In the genomic region with DNA sequence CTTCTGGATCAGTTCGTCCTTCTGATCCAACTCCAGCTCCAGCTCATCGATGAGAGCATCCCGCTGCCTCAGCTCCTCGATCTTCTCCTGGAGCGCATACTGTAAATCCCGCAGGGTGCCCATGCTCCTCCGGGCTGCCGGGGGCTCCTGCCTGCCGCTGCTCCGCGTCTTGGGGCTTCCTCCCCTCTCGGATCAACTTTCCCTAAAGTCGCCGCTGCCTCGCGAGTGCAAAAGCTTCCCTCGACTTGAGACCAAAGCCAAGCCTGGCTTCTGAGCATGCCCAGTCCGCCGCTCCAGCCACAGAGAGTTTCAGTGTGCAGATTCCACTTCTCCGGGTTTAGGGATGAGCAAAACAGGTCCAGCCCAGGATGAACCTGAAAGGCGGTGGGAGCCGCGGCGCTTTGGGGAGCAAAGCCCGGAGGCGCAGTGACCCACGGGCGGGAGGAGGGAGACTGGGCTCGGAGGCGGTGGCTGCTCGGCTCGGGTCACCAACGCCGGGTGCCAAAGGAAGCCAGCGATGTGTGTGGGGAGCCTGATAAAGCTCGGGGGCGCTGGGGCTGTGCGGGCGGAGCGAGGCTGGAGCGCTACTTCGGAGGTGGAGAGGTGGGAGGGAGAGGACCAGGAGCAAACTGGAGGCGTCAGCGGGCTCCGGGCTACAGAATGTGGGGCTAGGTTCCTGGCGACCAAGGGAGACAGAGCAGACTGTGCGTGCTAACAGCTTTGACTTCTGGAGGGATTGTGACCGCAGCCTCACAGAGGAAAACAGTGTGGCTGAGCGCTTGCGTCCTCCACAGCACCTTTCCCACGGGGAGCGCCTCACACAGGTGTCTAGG, we compare ENCODE assay signal across 8 mouse cellular contexts.
A peak's percentile ranks its signal among the peaks of the same experiment; 100 is the strongest.
DNase-seq lines count a peak whose midpoint lies in the region; ATAC-seq lines count a peak whose summit lies in the region.

No protein-coding gene starts in this region.

- peak overlapping the region; percentile 64 for H3K9ac ChIP-seq in limb, embryonic 12.5 days (replicated peaks)
- peak overlapping the region; percentile 63 for H3K9ac ChIP-seq in midbrain, embryonic 11.5 days (ENCODE audit: low read length)
- peak overlapping the region; percentile 68 for H3K9ac ChIP-seq in stomach, embryonic 14.5 days (replicated peaks; ENCODE audit: low read depth, low read length)

- H3K27ac ChIP-seq in embryonic facial prominence, embryonic 10.5 days (replicated peaks): peak overlapping the region; percentile 81
- H3K27ac ChIP-seq in limb, embryonic 12.5 days: 0 out of 2 replicates have a peak overlapping the region, but pooled peaks have one; percentile 42
- no peak overlapping the region for H3K27ac ChIP-seq in midbrain, embryonic 11.5 days (ENCODE audit: low read depth, low read length)
- H3K27ac ChIP-seq in stomach, embryonic 14.5 days (ENCODE audit: low read length): peak overlapping the region; percentile 71

- no peaks in the 10 kb centered on the region for H3K9me3 ChIP-seq in embryonic facial prominence, embryonic 10.5 days
- no peaks in the 10 kb centered on the region for H3K9me3 ChIP-seq in limb, embryonic 12.5 days
- H3K9me3 ChIP-seq in midbrain, embryonic 11.5 days (ENCODE audit: control insufficient read depth, low read length): no peaks in the 10 kb centered on the region
- no peaks in the 10 kb centered on the region for H3K9me3 ChIP-seq in stomach, embryonic 14.5 days (ENCODE audit: control insufficient read depth, low read depth, low read length)

- peak; percentile 58 for DNase-seq in adrenal gland, postnatal 10 days
- DNase-seq in embryonic facial prominence, embryonic 10.5 days (ENCODE audit: low spot score): peak; percentile 82
- DNase-seq in heart, adult 8-10 months (ENCODE audit: low spot score): peak; percentile 16
- peak; percentile 19 for DNase-seq in kidney, adult 9 months
- peak; percentile 97 for DNase-seq in midbrain, embryonic 11.5 days (ENCODE audit: low spot score, missing footprints)
- DNase-seq in T-cell, adult 2 months (ENCODE audit: low spot score): no peak

- peaks cover 22% of the 10 kb centered on the region for H3K27me3 ChIP-seq in embryonic facial prominence, embryonic 10.5 days (replicated peaks; ENCODE audit: low read depth, poor library complexity, severe bottlenecking)
- H3K27me3 ChIP-seq in limb, embryonic 12.5 days: peaks cover 21% of the 10 kb centered on the region
- H3K27me3 ChIP-seq in midbrain, embryonic 11.5 days (ENCODE audit: control insufficient read depth, insufficient read depth, low read length): no peaks in the 10 kb centered on the region
- no peaks in the 10 kb centered on the region for H3K27me3 ChIP-seq in stomach, embryonic 14.5 days (ENCODE audit: control insufficient read depth, insufficient read depth, low read length)

- peak overlapping the region; percentile 83 for H3K4me2 ChIP-seq in limb, embryonic 12.5 days
- peak overlapping the region; percentile 94 for H3K4me2 ChIP-seq in midbrain, embryonic 11.5 days
- peak overlapping the region; percentile 92 for H3K4me2 ChIP-seq in stomach, embryonic 14.5 days (replicated peaks; ENCODE audit: low read depth, low read length)

- H3K4me3 ChIP-seq in embryonic facial prominence, embryonic 10.5 days: peak overlapping the region; percentile 82
- peak overlapping the region; percentile 64 for H3K4me3 ChIP-seq in limb, embryonic 12.5 days (replicated peaks)
- H3K4me3 ChIP-seq in midbrain, embryonic 11.5 days (ENCODE audit: low read depth, low read length): peak overlapping the region; percentile 52
- peak overlapping the region; percentile 63 for H3K4me3 ChIP-seq in stomach, embryonic 14.5 days (ENCODE audit: low read depth, low read length)

- ATAC-seq in limb, embryonic 12.5 days (ENCODE audit: insufficient number of reproducible peaks, insufficient read depth, low FRiP score, low TSS enrichment, low read depth): peak; percentile 59
- peak; percentile 88 for ATAC-seq in midbrain, embryonic 11.5 days (ENCODE audit: low FRiP score)
- ATAC-seq in stomach, embryonic 14.5 days (ENCODE audit: insufficient number of reproducible peaks, insufficient read depth, low FRiP score, low read depth): peak; percentile 61; the same call in 1 of the 2 replicates

- H3K36me3 ChIP-seq in embryonic facial prominence, embryonic 10.5 days (replicated peaks): no peaks in the 10 kb centered on the region
- no peaks in the 10 kb centered on the region for H3K36me3 ChIP-seq in limb, embryonic 12.5 days
- no peaks in the 10 kb centered on the region for H3K36me3 ChIP-seq in midbrain, embryonic 11.5 days (ENCODE audit: control insufficient read depth, insufficient read depth, low read length)
- H3K36me3 ChIP-seq in stomach, embryonic 14.5 days (ENCODE audit: control insufficient read depth, insufficient read depth, low read length): no peaks in the 10 kb centered on the region

- WGBS in embryonic facial prominence, embryonic 10.5 days: under 1% methylated on average over 52 of the region's 52 CpGs
- WGBS in limb, embryonic 12.5 days: under 1% methylated on average over 52 of the region's 52 CpGs
- under 1% methylated on average over 52 of the region's 52 CpGs for whole genome bisulfite sequencing in midbrain, embryonic 11.5 days
- WGBS in stomach, embryonic 14.5 days: under 1% methylated on average over 52 of the region's 52 CpGs

- peaks cover 18% of the 10 kb centered on the region for H3K4me1 ChIP-seq in embryonic facial prominence, embryonic 10.5 days
- H3K4me1 ChIP-seq in limb, embryonic 12.5 days (replicated peaks): peaks cover 6% of the 10 kb centered on the region
- peaks cover 3% of the 10 kb centered on the region; the same call in 1 of the 2 replicates for H3K4me1 ChIP-seq in midbrain, embryonic 11.5 days (ENCODE audit: control insufficient read depth, insufficient read depth, low read length)
- peaks cover 6% of the 10 kb centered on the region; the same call in 1 of the 2 replicates for H3K4me1 ChIP-seq in stomach, embryonic 14.5 days (ENCODE audit: control insufficient read depth, insufficient read depth, low read length)
